Mouse (Mus musculus): Measurements from ENCODE around the gene Slc22a12.

GRCm38 (mm10) chr19:6545481-6545880, 2.6 kb upstream of the Slc22a12 start:
- TF ChIP-seq CTCF (conservative IDR thresholded peaks at IDR 0.05; ENCODE audit: insufficient read depth, insufficient read length, low read depth, low read length): no peak
- TF ChIP-seq POLR2A (IDR thresholded peaks at IDR 0.05; ENCODE audit: low read depth, low read length): no peak

Measured in kidney, adult 2 months (tissue).